Mouse (Mus musculus) adrenal gland, postnatal 25 days (tissue): ENCODE measurements around the gene Sp2. TPM values are rescaled to one million over a fixed set of nuclear protein-coding genes. Genes with fewer than 3 reads are reported as not detected.

Source experiments
- DNase-seq: peaks from one replicate; pipeline ENCODE4 v3.0.0; 2021; ENCODE audit warnings: mixed read lengths
- total RNA-seq: library from RNA; stranded (reverse); gene quantifications from 2 replicates; pipeline ENCODE4 v1.2.3, GENCODE M21; 2021

The Sp2 gene
- total RNA-seq, 1 experiment from 2014 or later = 18.2 TPM

GRCm38 (mm10) chr11:96908594-96908993, 74.2 kb downstream of the Sp2 start:
- no peak for DNase-seq

GRCm38 (mm10) chr11:96906431-96907161, 76.2 kb downstream of the Sp2 start:
- DNase-seq = no peak

Other genes with a start within 250 kb of the Sp2 start
- 32.1 and 34.6 TPM in 2 replicates for gene Snx11, start 205.4 kb downstream of the Sp2 start, total RNA-seq
- gene Cbx1, start 193.8 kb downstream of the Sp2 start, total RNA-seq = 78.9 and 98.0 TPM in 2 replicates
- gene Nfe2l1, start 153.0 kb downstream of the Sp2 start, total RNA-seq = 492 and 601 TPM in 2 replicates
- 58.0 and 59.0 TPM in 2 replicates for gene Copz2, start 133.1 kb downstream of the Sp2 start, total RNA-seq
- 50.1 and 62.8 TPM in 2 replicates for gene Cdk5rap3, start 66.5 kb downstream of the Sp2 start, total RNA-seq
- gene Prr15l, start 54.9 kb downstream of the Sp2 start, total RNA-seq = 0.27 and 0.76 TPM in 2 replicates
- 32.0 and 36.3 TPM in 2 replicates for gene Pnpo, start 39.0 kb downstream of the Sp2 start, total RNA-seq
- 0.33 and 0.39 TPM in 2 replicates for gene Sp6, start 30.4 kb upstream of the Sp2 start, total RNA-seq
- gene Scrn2, start 47.0 kb upstream of the Sp2 start, total RNA-seq = 12.8 and 22.7 TPM in 2 replicates
- gene Lrrc46, start 58.4 kb upstream of the Sp2 start, total RNA-seq = 1.0 and 1.4 TPM in 2 replicates
- gene Mrpl10, start 58.6 kb upstream of the Sp2 start, total RNA-seq = 117 and 129 TPM in 2 replicates
- gene Osbpl7, start 67.7 kb upstream of the Sp2 start, total RNA-seq = 18.9 TPM in 2 replicates
- 0.39 TPM in 1 of 2 replicates, not detected in the other for gene Tbx21, start 132.4 kb upstream of the Sp2 start, total RNA-seq
- 11.1 and 12.7 TPM in 2 replicates for gene Tbkbp1, start 168.5 kb upstream of the Sp2 start, total RNA-seq
- gene Kpnb1, start 204.9 kb upstream of the Sp2 start, total RNA-seq = 116 and 120 TPM in 2 replicates